Mouse (Mus musculus): ENCODE data around the gene Mospd1.

- TF ChIP-seq CTCF (IDR thresholded peaks at IDR 0.05; ENCODE audit: insufficient read depth, low read depth, low read length) (no peak), POLR2A (IDR thresholded peaks at IDR 0.05; ENCODE audit: insufficient read depth, low read depth, low read length) (no peak)
Observed at GRCm38 (mm10) chrX:53337355-53337754, 32.9 kb downstream of the Mospd1 start.
